Mouse (Mus musculus) hindbrain, embryonic 14.5 days (tissue): Measurements from ENCODE around the gene Nexn. TPM values are rescaled to one million over a fixed set of nuclear protein-coding genes. Genes with fewer than 3 reads are reported as not detected.
A peak's percentile ranks its signal among the peaks of the same experiment; 100 is the strongest.

Experiments
- ATAC-seq: fragments of 200-750 bp; cut with Nextera tagmentation; 2 replicates; pipeline ENCODE4 v1.8.0; 2017; ENCODE audit warnings: moderate number of reproducible peaks, mild to moderate bottlenecking, moderate TSS enrichment, moderate library complexity; ENCODE audit not compliant: low FRiP score
- DNase-seq: peaks from one replicate; pipeline ENCODE4 v3.0.0-alpha.2; 2015; ENCODE audit warnings: low spot score
- H3K27ac ChIP-seq: fragments of 300-500 bp; sonication (generic); 2 replicates; pipeline ENCODE4 v1.5.1; 2014; ENCODE audit warnings: mild to moderate bottlenecking, moderate library complexity
- H3K27me3 ChIP-seq: fragments of 300-500 bp; sonication (generic); 2 replicates; pipeline ENCODE4 v1.6.1; 2014; ENCODE audit warnings: mild to moderate bottlenecking, low read length, mixed read lengths; ENCODE audit not compliant: control insufficient read depth, insufficient read depth
- H3K36me3 ChIP-seq: fragments of 300-500 bp; sonication (generic); replicated peaks from 2 replicates; pipeline ENCODE4 v1.6.1; 2014; ENCODE audit not compliant: control insufficient read depth, insufficient read depth
- H3K4me1 ChIP-seq: fragments of 300-500 bp; sonication (generic); replicated peaks from 2 replicates; pipeline ENCODE4 v1.6.1; 2014; ENCODE audit warnings: antibody characterized with exemption, low read length, mixed read lengths; ENCODE audit not compliant: control insufficient read depth, insufficient read depth
- H3K4me2 ChIP-seq: fragments of 300-500 bp; sonication (generic); replicated peaks from 2 replicates; pipeline ENCODE4 v1.6.1; 2014; ENCODE audit warnings: mild to moderate bottlenecking, moderate library complexity
- H3K4me3 ChIP-seq: fragments of 300-500 bp; sonication (generic); replicated peaks from 2 replicates; pipeline ENCODE4 v1.5.1; 2014; ENCODE audit warnings: mild to moderate bottlenecking, low read length
- H3K9ac ChIP-seq: fragments of 300-500 bp; sonication (generic); 2 replicates; pipeline ENCODE4 v1.6.1; 2014
- H3K9me3 ChIP-seq: fragments of 300-500 bp; sonication (generic); 2 replicates; pipeline ENCODE4 v1.6.1; 2016; ENCODE audit warnings: low read length; ENCODE audit not compliant: control insufficient read depth
- WGBS: fragments of 180-500 bp; shearing (Covaris S2); extraction: QIAGEN DNeasy Blood & Tissue Kit; methylation state at CpG from one replicate; pipeline ENCODE4 v1.1.7; 2014; 5-methylcytosine and 5-hydroxymethylcytosine counted together
- polyA plus RNA-seq: library from polyadenylated mRNA; unstranded; fragments of >200 nt; fragmentation: Nextera tagmentation; extraction: Ambion mirVana; gene quantifications from 2 replicates; pipeline ENCODE4 v1.2.1, GENCODE M21; 2014

Gene Nexn
- polyA plus RNA-seq, 1 experiment from 2014 or later, result 1.8 TPM

DNA sequence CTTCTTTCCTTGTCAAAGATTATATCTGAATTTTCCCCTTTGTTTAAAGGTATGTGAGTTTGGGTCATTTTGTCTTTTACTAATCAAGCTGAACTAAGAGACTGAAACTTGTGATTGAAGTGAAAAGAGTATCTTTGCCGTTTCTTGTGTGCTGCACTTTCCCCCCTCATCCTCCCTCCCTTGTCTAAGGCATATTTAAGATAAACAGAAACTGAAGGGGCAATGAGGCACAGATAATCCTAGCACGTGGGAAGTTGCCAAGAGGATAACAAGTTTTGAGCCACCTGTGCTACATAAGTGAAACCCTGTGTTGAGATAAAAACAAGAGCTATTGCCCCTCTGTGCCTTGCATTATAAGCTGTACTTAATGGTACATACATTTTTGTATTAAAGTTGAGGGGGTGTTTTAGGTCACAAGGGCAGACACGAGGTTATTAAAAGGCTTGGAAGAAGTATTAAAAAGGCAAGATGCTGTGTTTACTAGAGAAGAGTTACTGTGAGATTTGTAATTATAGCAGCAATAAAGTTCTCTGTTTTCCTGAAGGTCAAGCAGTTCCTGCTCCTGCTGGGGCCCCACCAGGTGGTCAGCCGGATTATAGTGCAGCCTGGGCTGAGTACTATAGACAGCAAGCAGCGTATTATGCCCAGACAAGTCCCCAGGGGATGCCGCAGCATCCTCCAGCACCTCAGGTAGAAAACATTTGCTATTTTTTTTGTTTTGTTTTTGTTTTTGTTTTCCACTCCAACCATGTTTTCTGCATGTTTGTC lies 34.6 kb downstream of the Nexn start:
- no peaks in the 10 kb centered on the region for H3K27me3 ChIP-seq
- H3K4me2 ChIP-seq, result no peak overlapping the region
- no peak overlapping the region for H3K9ac ChIP-seq
- no peaks in the 10 kb centered on the region for H3K4me1 ChIP-seq
- ATAC-seq (no peak), DNase-seq (no peak)
- no peaks in the 10 kb centered on the region for H3K9me3 ChIP-seq
- H3K27ac ChIP-seq, result no peak overlapping the region
- 62% methylated on average over 6 of the region's 6 CpGs for WGBS
- H3K4me3 ChIP-seq, result no peak overlapping the region
- H3K36me3 ChIP-seq, result peaks cover 89% of the 10 kb centered on the region

GRCm38 (mm10) chr3:152229271-152229670 lies 36.9 kb downstream of the Nexn start:
- Histone ChIP-seq H3K27me3 (no peaks in the 10 kb centered on the region), H3K4me2 (no peak overlapping the region), H3K9ac (no peak overlapping the region), H3K4me1 (no peaks in the 10 kb centered on the region), H3K27ac (no peak overlapping the region), H3K4me3 (no peak overlapping the region), H3K36me3 (peaks cover 94% of the 10 kb centered on the region), H3K9me3 (no peaks in the 10 kb centered on the region)
- DNase-seq (no peak), ATAC-seq (no peak)
- 95% methylated on average over 5 of the region's 5 CpGs for WGBS

GRCm38 (mm10) chr3:152228843-152229242 lies 37.3 kb downstream of the Nexn start:
- DNase-seq (no peak), ATAC-seq (no peak)
- 94% methylated on average over 7 of the region's 7 CpGs for WGBS
- no peaks in the 10 kb centered on the region for H3K27me3 ChIP-seq
- no peak overlapping the region for H3K27ac ChIP-seq
- H3K4me1 ChIP-seq, result no peaks in the 10 kb centered on the region
- H3K9ac ChIP-seq, result no peak overlapping the region
- H3K36me3 ChIP-seq, result peaks cover 94% of the 10 kb centered on the region
- H3K4me3 ChIP-seq, result no peak overlapping the region
- H3K4me2 ChIP-seq, result no peak overlapping the region
- H3K9me3 ChIP-seq, result no peaks in the 10 kb centered on the region

DNA sequence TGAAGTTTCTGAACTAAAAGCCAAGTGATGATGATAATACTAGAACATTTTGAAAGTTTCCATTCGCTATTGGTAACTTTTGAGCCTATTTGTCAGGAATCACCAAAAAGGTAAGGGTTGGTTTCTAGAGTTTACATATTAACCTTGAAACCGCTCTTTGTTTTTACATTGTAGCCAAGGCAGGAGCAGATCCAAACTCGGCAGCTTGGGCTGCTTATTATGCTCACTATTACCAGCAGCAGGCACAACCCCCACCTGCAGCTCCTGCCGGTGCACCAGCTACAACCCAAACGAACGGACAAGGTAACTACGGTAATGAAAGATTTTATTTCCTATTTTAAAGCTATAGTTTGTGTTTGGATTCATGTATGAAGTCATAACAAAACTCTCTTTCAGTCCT lies 40.2 kb downstream of the Nexn start:
- H3K36me3 ChIP-seq, result peaks cover 96% of the 10 kb centered on the region
- no peak for DNase-seq
- no peak overlapping the region for H3K9ac ChIP-seq
- H3K4me3 ChIP-seq, result no peak overlapping the region
- 94% methylated on average over 7 of the region's 7 CpGs for WGBS
- H3K27me3 ChIP-seq, result no peaks in the 10 kb centered on the region
- no peaks in the 10 kb centered on the region for H3K4me1 ChIP-seq
- H3K4me2 ChIP-seq, result no peak overlapping the region
- no peak for ATAC-seq
- H3K9me3 ChIP-seq, result no peaks in the 10 kb centered on the region
- H3K27ac ChIP-seq, result no peak overlapping the region

GRCm38 (mm10) chr3:152224918-152225317 lies 41.2 kb downstream of the Nexn start:
- H3K4me1 ChIP-seq, result no peaks in the 10 kb centered on the region
- ATAC-seq (no peak), DNase-seq (no peak)
- H3K27ac ChIP-seq, result no peak overlapping the region
- H3K4me3 ChIP-seq, result no peak overlapping the region
- H3K36me3 ChIP-seq, result peaks cover 96% of the 10 kb centered on the region
- H3K9me3 ChIP-seq, result no peaks in the 10 kb centered on the region
- H3K4me2 ChIP-seq, result no peak overlapping the region
- H3K27me3 ChIP-seq, result no peaks in the 10 kb centered on the region
- no peak overlapping the region for H3K9ac ChIP-seq

- Histone ChIP-seq H3K4me3 (peak overlapping the region; percentile 12; the same call in 1 of the 2 replicates), H3K27me3 (no peaks in the 10 kb centered on the region), H3K9me3 (no peaks in the 10 kb centered on the region), H3K9ac (no peak overlapping the region), H3K36me3 (peaks cover 37% of the 10 kb centered on the region), H3K27ac (no peak overlapping the region), H3K4me2 (peak overlapping the region; percentile 81), H3K4me1 (peaks cover 30% of the 10 kb centered on the region)
- 66% methylated on average over 3 of the region's 3 CpGs for WGBS
- DNase-seq, result no peak
- no peak for ATAC-seq
These were observed 52.7 kb downstream of the Nexn start for GRCm38 (mm10) chr3:152213416-152213815.

DNA sequence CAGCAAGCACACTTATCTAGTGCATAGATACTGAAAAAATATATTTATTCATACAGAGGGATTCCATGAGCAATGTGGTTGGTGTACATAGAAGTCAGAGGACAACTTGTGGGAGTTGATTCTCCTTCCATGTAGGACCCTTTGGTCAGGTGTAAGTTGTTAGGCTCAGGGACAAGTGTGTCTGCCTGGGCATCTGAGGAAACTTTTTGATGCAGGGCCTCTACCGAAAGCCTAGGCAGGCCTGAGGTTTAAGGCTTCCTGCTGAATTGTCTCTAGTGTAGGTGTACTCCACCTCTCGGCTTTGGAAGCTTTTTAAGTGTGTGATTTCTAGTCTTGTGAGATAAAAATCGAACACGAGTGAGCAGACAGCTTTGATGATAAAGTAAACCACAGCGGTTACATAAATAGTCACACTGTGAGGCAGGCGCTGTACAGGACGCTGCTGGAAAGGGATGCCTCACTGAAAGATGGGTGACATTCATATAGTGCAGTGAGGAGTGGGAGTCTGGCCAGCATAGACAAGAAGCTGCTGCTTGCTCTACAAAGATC lies 54.3 kb downstream of the Nexn start:
- no peak for ATAC-seq
- Histone ChIP-seq H3K27me3 (no peaks in the 10 kb centered on the region), H3K4me1 (peaks cover 33% of the 10 kb centered on the region), H3K27ac (no peak overlapping the region), H3K9ac (peak overlapping the region; percentile 100), H3K36me3 (peaks cover 21% of the 10 kb centered on the region), H3K4me3 (peak overlapping the region; percentile 87), H3K9me3 (no peaks in the 10 kb centered on the region), H3K4me2 (peak overlapping the region; percentile 81)
- WGBS, result 40% methylated on average over 7 of the region's 7 CpGs
- DNase-seq, result no peak

DNA sequence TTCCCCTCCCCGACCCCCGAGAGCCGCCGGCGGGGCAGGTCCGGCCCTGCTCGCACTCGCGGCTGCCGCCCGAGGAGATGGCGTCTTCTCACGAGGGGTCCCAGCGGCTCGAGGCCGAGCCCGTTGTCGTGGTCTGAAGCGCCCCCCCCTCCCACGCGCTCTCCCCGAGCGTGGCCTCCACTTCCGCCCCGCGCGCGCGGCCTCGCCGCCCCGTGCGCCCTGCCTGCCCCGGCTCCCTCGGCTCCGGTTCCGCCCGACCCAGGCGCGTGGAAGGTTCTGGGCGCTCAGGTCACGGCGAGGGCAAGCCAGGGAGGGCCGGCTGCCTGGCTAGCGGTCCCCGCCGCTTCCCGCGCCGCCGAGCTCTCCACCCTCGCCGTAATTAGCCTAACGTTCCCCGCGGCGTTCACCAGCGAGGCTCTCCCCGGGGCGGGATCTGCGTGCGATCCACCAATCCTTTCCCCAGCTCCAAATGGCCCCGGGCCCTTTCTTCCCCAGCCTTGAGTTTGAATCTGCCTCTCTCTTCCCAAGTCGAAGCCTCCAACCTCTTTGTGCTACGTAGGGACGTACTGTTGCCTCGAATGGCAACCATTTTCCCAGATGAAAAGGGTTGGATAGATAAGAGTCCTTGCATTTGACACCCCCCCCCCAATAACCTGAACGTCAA lies 55.3 kb downstream of the Nexn start:
- peak; percentile 70 for DNase-seq
- H3K36me3 ChIP-seq, result peaks cover 12% of the 10 kb centered on the region
- peak overlapping the region; percentile 100 for H3K9ac ChIP-seq
- H3K9me3 ChIP-seq, result no peaks in the 10 kb centered on the region
- peak overlapping the region; percentile 81 for H3K4me2 ChIP-seq
- peaks cover 33% of the 10 kb centered on the region for H3K4me1 ChIP-seq
- under 1% methylated on average over 67 of the region's 68 CpGs for WGBS
- H3K27ac ChIP-seq, result peak overlapping the region; percentile 100
- no peaks in the 10 kb centered on the region for H3K27me3 ChIP-seq
- peak overlapping the region; percentile 87 for H3K4me3 ChIP-seq
- peak; percentile 64 for ATAC-seq

DNA sequence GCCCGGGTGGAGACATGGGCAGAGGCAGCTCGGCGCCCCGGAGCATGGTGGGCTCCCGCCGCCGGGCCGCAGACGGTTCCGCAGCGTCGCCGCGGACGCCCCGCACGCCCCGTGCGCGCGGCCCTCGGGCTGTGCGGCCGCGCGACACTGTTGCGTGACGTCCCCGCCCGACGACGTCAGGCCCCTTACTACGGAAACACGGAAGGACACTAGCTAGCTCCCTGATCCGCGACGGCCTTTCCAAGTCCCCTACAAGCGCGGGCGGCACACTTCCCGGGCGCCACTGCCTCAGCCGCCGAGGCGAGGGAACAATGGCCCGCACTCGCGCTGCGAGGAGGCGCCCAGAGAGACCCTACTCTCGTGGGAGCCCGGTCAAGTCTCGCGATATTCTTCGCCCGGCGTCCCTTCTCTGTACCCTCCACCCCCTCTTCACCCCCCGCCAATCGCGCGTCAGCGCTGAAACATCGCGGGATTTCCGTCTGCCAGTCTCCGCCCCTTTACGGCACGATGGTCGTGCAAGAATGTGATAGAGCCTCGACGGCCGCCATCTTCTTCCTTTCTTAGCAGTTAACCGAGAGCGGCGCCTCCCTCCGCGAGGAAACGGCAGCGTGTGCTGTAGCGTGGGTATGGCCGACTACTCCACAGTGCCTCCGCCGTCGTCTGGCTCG lies 56.0 kb downstream of the Nexn start, which contains the start of the genes Dnajb4 and Fubp1:
Gene Dnajb4, minus strand, starts transcription at position 336 of the 668 bp plus-strand sequence.
Gene Fubp1, plus strand, starts transcription at position 456 of the 668 bp plus-strand sequence.
- DNase-seq (peak; percentile 99), ATAC-seq (peak; percentile 97)
- H3K36me3 ChIP-seq, result peaks cover 6% of the 10 kb centered on the region; the same call in 1 of the 2 replicates
- WGBS, result under 1% methylated on average over 85 of the region's 85 CpGs
- peak within 1 kb of the TSS; percentile 87 for H3K4me3 ChIP-seq
- H3K27ac ChIP-seq, result peak within 1 kb of the TSS; percentile 100
- peak within 1 kb of the TSS; percentile 100 for H3K9ac ChIP-seq
- no peaks in the 10 kb centered on the region for H3K9me3 ChIP-seq
- peaks cover 32% of the 10 kb centered on the region for H3K4me1 ChIP-seq
- H3K4me2 ChIP-seq, result peak within 1 kb of the TSS; percentile 81
- no peaks in the 10 kb centered on the region for H3K27me3 ChIP-seq
